Mouse (Mus musculus): ENCODE results near the gene Osbpl2. TPM values are rescaled to one million over a fixed set of nuclear protein-coding genes. Genes with fewer than 3 reads are reported as not detected.
A peak's percentile ranks its signal among the peaks of the same experiment; 100 is the strongest.

Gene Osbpl2
- total RNA-seq, 1 experiment from 2014 or later = 85.7 TPM

DNA sequence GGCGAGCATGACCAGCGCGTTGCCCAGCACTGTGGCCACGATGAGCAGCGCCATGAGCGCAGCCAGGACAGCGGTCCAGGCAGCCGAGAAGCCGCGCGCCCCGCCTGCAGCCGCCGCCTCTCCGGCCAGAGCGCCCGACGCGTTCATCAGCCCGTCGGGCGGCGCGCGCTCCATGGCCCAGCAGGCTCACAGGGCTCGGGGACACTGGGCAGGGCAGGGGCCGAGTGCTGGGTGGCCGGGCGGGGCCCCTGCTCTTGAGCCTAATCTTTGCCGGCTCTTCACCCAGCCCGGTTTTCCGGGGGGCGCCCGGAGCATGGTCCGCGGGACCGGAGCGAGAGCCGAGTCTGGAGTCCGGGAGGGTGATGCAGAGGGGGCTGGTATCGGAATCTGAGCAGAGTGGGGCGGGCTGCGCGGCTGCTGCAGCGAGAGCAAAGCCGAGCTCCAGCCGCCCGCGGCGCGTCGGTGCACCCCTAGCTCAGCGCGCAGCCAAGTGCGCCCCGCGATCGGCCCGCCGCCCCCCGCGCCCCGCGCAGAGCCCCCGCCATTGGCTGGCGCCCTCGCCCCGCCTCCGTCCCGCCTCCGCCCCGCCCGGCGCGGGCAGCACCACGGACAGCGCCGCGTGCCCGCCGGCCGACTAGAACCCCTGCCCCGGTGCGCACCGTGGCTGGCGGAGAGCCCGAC lies 15.0 kb upstream of the Osbpl2 start, which contains the start of gene Hrh3:
Hrh3 (minus strand) TSS at position 511 of the 681 bp plus-strand sequence.
- ATAC-seq (ENCODE audit: extremely low read depth, insufficient number of reproducible peaks, low FRiP score, poor library complexity, severe bottlenecking) = no peak

DNA sequence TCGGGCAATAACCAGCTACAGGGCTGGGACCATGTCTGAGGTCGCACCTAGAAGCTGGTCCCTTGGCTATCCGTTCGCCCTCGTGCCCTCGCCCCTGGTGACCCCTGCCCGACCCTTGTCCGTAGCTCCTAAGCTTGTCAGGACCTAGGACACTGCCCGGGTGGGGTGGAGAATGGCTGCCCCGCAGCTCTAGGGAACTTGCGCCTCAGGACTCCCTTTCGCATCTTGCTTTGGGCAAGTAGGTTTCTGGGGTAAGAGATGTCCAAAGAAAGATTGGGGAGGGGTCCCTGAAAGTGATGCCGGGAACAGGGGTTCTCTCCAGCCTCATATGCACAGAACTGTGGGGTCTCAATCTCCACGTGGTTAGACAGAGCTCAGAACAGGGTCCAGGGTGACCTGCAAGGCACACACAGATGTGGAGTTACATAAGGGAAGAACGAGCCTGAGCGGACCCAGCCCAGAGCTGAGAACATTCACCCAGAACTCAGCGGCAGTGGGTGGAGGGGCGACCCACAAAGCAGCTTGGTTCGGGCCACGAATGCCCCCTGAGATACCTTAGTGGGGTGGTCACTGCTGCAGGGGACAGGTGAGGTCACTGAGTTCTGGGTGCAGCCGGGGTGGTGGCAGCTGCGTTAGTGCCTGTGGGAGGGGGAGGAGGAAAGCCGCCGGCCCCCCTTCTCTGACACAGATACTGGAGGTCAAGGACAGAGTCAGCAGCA lies 14.3 kb upstream of the Osbpl2 start:
- no peak for ATAC-seq (ENCODE audit: extremely low read depth, insufficient number of reproducible peaks, low FRiP score, poor library complexity, severe bottlenecking)

DNA sequence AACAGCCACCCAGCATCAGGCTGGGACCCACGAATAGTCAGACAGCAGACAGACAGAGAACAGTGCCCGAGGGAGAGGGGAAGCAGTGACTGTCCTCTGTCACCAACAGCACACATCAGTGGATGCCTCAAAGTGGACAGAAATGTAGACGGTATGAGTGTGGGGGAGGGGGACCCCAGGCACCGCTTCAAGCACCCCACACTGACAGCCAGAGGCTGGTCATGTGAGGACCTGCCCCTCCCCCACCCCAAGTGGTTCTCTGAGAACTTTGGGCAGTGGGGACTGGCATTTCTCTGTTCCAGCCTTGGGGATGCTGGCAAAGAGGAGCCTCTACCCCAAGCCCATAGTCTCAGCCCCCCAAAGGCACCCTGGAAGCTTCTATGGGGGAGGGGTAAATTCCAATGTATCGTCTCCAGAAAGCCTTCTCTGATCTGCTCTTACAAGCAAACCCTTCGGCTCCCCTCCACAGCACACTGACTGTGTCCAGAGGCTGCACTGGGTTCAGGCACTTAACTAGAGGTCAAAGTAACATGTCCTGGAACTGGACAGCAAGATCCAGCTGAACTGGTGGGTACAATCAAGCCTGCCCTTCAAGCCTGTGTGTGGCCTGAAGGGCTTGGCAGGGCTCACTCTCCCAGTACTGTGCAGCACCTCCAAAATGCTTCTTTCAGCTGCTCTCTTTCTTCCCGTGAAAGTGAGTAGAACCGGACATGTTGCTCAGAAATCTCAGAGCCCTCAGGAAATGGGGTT lies 13.5 kb upstream of the Osbpl2 start:
- ATAC-seq (ENCODE audit: extremely low read depth, insufficient number of reproducible peaks, low FRiP score, poor library complexity, severe bottlenecking) = no peak

DNA sequence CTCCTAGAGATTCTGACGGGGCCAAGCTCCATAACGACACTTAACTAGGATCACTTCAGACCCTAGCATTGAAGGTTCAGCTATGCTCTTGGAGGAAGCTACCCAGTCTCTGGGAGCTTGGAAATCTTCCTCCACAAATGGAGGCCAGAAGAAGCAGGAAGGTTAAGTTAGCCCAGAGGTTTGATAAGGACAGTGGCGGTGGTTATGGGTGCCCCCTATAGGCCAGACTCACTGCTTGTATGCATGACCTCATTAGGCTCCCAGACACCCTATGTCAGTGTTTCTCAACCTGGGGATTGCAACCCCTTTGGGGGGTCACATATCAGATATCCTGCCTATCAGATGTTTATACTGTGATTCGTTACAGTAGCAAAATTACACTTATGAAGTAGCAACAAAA lies 12.0 kb upstream of the Osbpl2 start:
- ATAC-seq (ENCODE audit: extremely low read depth, insufficient number of reproducible peaks, low FRiP score, poor library complexity, severe bottlenecking) = no peak

DNA sequence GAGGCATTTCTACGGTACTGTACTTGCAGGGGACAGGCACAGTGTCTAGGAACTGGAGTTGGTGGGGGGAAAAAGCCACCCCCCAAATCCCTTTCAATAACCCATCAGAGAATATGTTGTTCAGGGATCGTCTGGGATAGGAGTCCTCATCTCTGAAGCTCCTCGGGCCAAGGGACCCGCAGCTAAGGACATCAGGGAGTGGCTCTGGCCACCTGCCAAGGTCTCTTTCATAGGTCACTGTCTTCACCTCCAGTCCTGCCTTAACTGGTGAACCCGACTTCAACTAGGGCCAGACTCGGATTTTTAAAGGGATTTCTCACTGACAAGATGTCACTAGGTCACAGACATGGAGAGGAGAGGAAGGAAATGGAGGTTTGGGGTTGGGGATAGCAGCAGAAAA lies 10.8 kb upstream of the Osbpl2 start:
- no peak for ATAC-seq (ENCODE audit: extremely low read depth, insufficient number of reproducible peaks, low FRiP score, poor library complexity, severe bottlenecking)

DNA sequence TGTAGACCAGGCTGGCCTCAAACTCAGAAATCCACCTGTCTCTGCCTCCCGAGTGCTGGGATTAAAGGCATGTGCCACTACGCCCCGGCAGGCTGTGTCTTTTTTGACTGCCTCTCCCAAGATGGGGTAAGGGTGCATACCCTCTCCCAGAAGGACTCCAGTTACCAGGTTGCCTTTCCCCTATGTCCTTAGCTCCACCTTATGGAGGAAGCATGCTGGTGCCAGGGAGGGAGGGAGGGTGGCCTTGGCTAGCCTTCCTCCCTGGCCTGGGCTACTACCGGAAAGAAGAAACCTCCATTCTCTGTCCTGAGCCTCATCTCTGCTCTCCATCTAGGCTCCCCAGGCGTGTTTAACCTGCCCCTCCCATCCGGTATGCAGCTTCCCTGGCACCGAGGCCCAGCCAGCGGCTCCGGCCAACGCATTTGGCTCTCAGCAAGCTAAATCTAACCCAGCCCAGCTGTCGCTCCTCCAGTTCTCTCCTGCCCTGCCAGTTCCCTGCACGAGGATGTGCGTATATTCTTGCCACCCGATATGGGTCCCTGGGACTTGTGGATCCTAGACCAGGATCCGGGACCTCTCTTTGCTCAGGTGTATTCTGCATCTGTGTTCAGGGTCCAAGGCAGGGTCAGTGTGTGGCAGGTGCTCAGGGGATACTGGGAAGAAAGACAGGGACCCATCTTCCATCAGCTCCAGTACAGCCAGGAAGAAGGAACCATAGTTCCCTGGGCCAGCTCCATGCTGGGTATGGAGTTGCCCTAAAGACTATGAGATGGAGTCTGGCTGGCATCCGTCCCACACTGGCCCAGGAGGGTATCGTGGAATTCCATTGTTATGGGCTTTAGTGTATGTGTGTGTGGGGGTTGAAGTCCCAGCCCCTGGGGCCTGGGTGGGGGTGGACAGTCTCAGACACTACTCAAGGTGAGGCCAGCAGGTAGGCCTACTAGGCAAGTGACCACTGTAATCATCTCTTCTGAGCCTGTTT lies 4.9 kb upstream of the Osbpl2 start:
- no peak for ATAC-seq (ENCODE audit: extremely low read depth, insufficient number of reproducible peaks, low FRiP score, poor library complexity, severe bottlenecking)

DNA sequence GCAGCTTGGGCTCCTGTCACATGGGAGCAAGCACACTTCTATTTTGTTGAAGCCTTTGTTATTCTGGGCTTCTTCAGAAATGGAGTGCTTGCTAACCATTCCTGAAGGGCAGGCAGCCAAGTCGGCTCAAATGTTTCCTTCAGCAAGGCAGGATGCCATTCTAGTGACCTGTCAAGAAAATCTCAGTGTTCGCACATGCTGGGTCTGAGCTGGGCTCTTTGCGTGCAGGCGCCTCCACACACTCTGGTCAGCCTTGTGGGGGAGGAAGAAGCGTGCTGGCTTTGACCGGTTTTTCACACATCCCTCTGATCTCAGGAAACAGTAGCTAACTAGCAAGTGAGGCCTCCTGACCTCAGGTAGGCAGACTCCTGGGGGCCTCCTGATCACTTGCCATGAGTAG lies 3.8 kb upstream of the Osbpl2 start:
- ATAC-seq (ENCODE audit: extremely low read depth, insufficient number of reproducible peaks, low FRiP score, poor library complexity, severe bottlenecking) = no peak

DNA sequence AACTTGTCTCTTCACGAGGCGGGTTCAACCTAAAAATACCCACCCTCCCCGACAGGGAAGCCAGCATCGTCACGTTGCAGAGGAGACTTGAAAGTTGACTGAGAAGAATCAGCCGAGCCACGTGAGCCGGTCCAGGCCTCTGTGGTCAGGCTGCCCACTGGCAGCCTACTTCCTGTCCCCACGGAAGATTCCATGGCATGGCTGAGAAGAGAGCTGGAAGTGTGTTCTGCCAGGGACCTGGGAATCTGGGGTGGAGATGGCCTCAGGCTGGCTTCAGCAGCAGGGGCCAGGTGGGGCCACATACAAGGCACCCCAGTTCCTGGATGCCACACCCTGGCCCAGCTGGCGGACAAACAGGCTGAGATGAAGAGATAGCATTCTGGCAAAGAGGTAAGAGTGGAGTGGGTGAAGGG lies 3.0 kb upstream of the Osbpl2 start:
- ATAC-seq (ENCODE audit: extremely low read depth, insufficient number of reproducible peaks, low FRiP score, poor library complexity, severe bottlenecking) = no peak

DNA sequence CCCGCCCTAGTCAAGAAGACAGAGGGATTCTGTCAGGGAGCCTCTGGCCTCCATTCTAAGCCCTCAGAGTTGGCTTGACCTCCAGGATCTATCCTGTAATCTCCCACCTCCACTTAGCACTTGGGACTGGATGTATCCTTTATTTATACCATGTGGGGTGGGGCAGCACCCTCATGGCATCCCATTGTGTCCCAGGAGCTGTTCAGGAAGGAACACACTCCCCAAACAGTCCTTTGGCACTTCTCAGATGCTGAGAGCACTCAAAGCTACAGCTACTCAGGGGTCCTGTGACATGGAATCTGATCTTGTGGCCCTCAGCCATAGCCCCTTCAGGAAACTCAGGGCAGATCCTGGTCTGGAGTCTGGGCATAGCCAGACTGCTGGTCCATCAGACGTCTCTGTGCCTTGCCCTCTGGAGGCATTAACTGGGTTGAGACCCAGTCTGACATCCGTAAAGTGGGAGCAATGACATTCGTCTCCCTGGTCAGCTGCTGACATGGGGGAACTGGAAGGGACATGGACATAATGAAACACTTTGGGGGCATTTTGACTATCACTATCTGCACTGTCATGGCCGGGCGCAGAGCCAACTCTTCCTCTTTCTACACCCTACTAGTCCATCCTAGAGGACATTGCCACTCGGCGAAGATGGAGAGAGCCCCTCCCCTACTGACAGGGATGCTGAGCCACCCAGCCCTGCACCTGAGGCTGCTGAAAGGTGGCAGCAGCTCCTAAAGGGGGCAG lies 2.2 kb upstream of the Osbpl2 start:
- ATAC-seq (ENCODE audit: extremely low read depth, insufficient number of reproducible peaks, low FRiP score, poor library complexity, severe bottlenecking) = no peak

DNA sequence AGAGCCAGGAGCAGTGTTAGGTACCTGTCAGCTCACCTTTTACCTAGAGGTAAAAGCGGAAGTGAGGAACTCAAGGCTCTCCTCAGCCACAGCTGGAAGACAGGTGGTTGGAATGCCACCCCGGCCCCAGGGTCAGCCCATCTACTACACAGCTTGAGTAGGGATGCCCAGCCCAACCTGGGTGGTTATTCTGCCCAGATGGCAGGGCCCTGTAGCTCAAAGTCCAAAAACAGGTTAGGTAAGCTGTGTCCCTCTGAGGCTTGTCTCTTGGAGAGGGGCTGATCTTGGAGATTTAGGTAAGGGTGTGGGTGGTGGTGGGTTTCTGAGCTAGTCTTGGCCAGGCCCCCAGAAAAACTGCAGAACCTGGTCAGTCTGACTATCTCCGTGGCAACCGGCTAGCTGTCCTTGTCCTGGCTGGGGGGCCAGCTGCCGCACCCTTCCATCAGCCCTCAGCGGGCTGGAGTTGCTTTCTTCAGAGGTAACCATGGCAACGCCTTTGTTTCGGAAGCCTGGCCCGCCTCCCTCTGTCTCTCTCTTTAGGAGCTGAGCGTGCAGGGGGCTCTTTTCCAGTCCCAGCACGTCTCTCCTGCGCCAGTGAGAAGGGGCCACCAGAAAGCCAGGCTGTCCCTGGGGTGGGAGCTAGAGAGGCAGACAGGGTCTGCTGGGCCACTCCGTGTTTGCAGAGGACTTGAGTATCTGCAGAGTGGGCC lies 1.5 kb upstream of the Osbpl2 start:
- no peak for ATAC-seq (ENCODE audit: extremely low read depth, insufficient number of reproducible peaks, low FRiP score, poor library complexity, severe bottlenecking)

DNA sequence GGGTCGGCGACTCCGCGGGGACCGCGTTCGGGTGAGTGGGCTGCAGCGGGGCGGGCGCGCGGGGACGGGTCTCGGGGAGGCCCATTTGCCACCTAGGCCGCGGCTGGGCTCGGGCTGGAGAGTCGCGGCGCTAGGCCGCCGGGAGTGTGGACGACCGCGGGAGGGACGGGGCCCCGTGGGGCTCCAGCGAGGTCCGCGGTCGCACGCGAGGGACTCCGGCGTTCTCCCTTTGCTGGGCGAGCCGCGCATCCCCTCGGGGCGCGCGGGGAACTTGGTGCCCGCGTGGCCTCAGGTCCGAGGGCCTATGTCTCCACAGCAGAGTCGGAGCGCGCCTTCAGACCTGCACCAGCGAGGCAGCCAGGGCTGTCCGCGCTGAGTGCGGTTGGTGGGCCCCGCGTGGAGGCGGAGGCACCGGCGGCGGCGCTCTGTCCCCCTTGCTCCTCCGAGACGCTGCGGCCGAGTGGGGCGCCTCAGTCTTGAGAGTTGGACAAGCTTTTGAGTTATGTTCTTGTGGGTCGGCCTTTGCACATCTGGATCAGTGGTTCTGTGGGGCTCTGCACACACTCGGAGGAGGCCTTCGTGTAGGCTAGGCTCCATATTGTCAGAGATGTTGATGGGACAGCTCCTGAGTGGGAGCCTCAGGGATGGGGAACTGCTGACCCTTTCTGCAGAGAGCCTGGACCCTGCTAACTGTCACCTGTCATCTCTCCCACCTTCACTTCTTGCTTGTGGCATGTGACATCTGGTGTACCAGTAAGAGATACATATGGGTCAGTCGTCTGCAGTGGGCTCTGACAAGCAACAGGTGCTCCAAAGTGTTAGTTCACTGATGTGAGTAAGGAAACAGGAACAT lies 559 bp downstream of the Osbpl2 start:
- ATAC-seq (ENCODE audit: extremely low read depth, insufficient number of reproducible peaks, low FRiP score, poor library complexity, severe bottlenecking) = no peak

DNA sequence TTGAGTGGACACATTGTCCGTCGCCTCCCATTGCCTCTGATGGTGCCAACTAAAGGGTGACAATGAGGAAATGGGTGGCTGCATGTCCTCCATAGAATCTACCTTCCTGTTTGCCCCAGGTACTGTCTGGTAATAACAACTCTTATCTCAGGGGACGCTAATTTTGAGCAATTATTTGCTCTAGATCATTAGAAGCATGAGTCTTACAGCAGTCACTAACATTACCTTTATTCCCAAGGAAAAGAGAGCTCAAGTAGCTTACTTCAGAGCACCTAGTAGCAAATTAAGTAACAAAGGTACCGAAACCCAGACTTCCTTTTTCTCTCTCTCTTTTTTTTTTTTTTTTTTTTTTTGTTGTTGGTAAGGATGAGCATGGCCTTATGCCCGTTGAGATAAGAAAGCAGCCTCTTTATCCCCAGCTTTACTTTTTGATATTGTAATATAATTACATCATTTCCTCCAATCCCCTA lies 1.2 kb downstream of the Osbpl2 start:
- ATAC-seq (ENCODE audit: extremely low read depth, insufficient number of reproducible peaks, low FRiP score, poor library complexity, severe bottlenecking) = no peak

DNA sequence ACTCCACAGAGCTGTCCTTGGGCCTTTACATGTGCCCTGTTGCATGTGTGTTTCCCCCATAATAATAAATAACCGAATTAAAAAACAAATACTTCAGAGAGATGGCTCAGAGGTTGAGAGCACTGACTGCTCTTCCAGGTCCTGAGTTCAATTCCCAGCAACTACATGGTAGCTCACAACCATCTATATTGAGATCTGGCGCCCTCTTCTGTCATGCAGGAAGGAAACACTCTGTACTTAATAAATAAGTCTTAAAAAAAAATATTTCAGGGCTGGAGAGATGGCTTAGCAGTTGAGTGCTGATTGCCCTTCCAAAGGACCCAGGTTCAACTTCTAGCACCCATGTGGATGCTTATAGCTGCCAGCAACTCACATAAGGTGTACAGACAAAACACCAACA lies 5.1 kb downstream of the Osbpl2 start:
- ATAC-seq (ENCODE audit: extremely low read depth, insufficient number of reproducible peaks, low FRiP score, poor library complexity, severe bottlenecking) = no peak

DNA sequence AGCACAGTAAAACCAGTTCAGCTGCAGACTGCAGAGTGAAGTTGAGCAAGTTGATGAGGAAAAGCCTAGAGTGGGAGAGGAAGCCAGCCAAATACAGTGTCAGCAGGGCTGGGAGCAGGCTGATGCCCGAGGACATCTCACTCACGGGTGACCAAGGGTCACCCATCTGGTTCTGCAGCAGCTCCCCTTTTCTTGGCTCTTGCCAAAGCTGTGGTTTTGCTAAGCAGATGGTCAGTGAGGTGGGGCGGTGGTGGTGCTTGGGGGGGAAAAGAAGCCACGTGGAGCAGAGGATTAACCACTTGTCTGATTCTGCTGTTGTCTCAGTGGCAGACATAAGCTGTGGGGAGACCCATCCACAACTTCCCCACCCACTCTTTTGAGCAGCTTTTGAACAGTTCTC lies 7.1 kb downstream of the Osbpl2 start:
- ATAC-seq (ENCODE audit: extremely low read depth, insufficient number of reproducible peaks, low FRiP score, poor library complexity, severe bottlenecking) = peak; percentile 24; the same call in 1 of the 2 replicates

DNA sequence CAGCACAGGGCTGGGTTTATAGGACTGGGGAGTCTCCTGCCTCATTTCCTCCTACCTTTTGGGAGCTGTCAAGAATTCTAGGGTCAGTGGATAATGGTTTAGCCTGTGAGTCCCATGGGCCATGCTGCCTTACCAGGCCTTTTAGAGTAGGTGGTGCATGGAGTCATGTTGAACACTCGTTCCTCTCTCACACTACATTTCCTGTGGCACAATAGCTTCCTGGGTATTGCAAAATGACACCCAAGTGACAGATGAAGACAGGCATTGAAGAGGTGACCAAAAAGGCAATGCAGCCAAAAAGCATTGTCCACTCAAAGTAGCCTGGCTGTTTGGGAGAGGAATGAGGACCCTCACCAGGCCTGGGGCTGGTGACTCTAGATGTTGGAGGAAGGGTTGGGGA lies 8.6 kb downstream of the Osbpl2 start:
- peak; percentile 27; the same call in 1 of the 2 replicates for ATAC-seq (ENCODE audit: extremely low read depth, insufficient number of reproducible peaks, low FRiP score, poor library complexity, severe bottlenecking)

DNA sequence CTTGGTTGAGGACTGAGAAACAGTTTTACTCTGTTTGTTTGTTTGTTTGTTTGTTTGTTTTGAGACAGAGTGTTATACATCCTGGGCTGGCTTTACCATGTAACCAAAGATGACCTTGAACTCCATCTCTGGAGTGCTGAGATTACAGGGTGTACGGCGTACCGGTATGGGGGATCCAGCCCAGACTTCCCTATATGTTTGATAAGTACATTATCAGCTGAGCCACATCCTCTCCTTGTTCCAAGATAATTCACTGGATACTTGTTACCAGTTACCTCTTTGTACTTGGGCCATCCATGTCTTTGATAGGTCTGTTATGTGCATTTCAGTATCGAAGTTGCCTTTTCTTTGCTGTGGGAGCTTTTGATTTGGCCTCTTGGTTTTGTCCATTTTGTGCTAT lies 14.1 kb downstream of the Osbpl2 start:
- no peak for ATAC-seq (ENCODE audit: extremely low read depth, insufficient number of reproducible peaks, low FRiP score, poor library complexity, severe bottlenecking)

DNA sequence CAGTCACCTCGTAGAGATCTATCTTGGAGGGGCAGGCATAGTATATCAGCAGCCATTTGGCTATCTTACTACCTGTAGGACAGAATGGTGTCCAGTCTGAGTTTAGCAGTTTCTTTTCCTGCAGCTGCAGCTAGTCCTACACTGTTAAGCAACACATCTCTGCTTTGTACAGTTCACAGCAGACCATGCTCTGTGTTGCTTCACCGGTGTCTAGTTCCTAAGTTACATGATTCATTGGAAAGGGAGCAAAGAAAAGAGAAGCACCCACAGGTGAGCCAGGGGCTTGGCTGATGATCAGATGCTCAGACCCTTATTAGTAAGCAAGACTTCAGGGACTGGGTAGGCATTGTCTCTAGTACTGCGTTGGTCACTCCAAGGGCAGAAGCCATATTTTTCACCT lies 14.8 kb downstream of the Osbpl2 start:
- peak; percentile 15; the same call in 1 of the 2 replicates for ATAC-seq (ENCODE audit: extremely low read depth, insufficient number of reproducible peaks, low FRiP score, poor library complexity, severe bottlenecking)

Data from neutrophil, adult 5-6 weeks (primary cell).